Mouse (Mus musculus) heart, embryonic 13.5 days (tissue): ENCODE data around the gene Mybph. TPM values are rescaled to one million over a fixed set of nuclear protein-coding genes. Genes with fewer than 3 reads are reported as not detected.
A peak's percentile ranks its signal among the peaks of the same experiment; 100 is the strongest.

ENCODE experiments used
- ATAC-seq: fragments of 200-750 bp; cut with Nextera tagmentation; 2 replicates; pipeline ENCODE4 v1.8.0; 2017; ENCODE audit warnings: moderate TSS enrichment; ENCODE audit not compliant: insufficient number of reproducible peaks, low FRiP score, low TSS enrichment; ENCODE audit errors: extremely low read depth
- H3K27ac ChIP-seq: fragments of 300-500 bp; sonication (generic); replicated peaks from 2 replicates; pipeline ENCODE4 v1.5.1; 2015; ENCODE audit warnings: moderate library complexity, mild to moderate bottlenecking, inconsistent platforms
- H3K27me3 ChIP-seq: fragments of 300-500 bp; sonication (generic); replicated peaks from 2 replicates; pipeline ENCODE4 v1.6.1; 2015; ENCODE audit warnings: mild to moderate bottlenecking, inconsistent platforms
- H3K36me3 ChIP-seq: fragments of 300-500 bp; sonication (generic); 2 replicates; pipeline ENCODE4 v1.6.1; 2015; ENCODE audit warnings: mild to moderate bottlenecking, inconsistent platforms
- H3K4me1 ChIP-seq: fragments of 300-500 bp; sonication (generic); 2 replicates; pipeline ENCODE4 v1.6.1; 2015; ENCODE audit warnings: inconsistent platforms
- H3K4me2 ChIP-seq: fragments of 300-500 bp; sonication (generic); 2 replicates; pipeline ENCODE4 v1.6.1; 2015; ENCODE audit warnings: inconsistent platforms, mild to moderate bottlenecking, moderate library complexity
- H3K4me3 ChIP-seq: fragments of 300-500 bp; sonication (generic); 2 replicates; pipeline ENCODE4 v1.5.1; 2015; ENCODE audit warnings: moderate library complexity, mild to moderate bottlenecking, inconsistent platforms
- H3K9ac ChIP-seq: fragments of 300-500 bp; sonication (generic); 2 replicates; pipeline ENCODE4 v1.6.1; 2015; ENCODE audit warnings: inconsistent platforms, mild to moderate bottlenecking, moderate library complexity
- H3K9me3 ChIP-seq: fragments of 300-500 bp; sonication (generic); 2 replicates; pipeline ENCODE4 v1.6.1; 2016; ENCODE audit warnings: inconsistent platforms
- WGBS: fragments of 180-500 bp; shearing (Covaris S2); methylation state at CpG from one replicate; pipeline ENCODE4 v1.1.7; 2015; ENCODE audit warnings: mixed read lengths; 5-methylcytosine and 5-hydroxymethylcytosine counted together
- polyA plus RNA-seq: library from polyadenylated mRNA; unstranded; fragments of >200 nt; fragmentation: Nextera tagmentation; extraction: Ambion mirVana; gene quantifications from 2 replicates; pipeline ENCODE4 v1.2.1, GENCODE M21; 2015

Mybph gene
- polyA plus RNA-seq, 1 experiment from 2014 or later = 0.67 TPM

DNA sequence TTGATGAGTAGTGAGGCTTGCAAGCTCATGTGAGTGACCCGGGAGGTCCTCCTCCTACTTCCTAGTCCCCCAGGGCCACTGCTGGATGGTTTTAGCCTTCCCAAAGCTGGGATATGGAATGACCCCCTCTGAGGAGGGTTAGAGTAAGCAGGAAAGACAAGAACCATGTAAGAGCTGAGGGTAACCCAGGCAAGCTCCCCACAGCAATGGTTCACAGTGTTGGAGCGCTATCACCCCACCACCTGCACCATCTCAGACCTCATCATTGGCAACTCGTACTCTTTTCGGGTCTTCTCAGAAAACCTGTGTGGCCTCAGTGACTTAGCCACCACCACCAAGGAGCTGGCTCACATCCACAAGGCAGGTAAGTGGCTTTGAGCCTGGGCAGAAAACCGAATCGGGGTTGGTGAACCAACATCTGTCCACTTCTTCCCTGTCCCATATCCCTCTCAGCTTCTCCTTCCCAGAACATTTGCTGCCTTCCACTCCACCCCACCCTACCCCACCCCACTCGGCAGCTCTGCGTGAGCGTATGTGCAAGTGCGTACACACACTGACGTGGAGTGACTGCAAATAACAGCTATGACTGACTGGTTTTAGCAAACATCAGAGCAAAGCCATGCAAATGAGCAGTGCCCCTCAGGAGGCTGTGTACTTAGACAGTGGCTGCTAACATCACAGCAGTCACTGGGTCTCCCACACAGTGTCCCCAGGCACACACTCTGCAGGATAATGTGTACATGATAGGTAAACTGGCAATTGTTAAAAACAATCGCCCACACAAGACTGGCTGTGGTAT, 5.1 kb downstream of the Mybph start:
- Histone ChIP-seq H3K9ac (no peak overlapping the region), H3K27me3 (peaks cover 5% of the 10 kb centered on the region; the same call in 1 of the 2 replicates), H3K4me3 (no peak overlapping the region), H3K4me2 (no peak overlapping the region), H3K4me1 (peaks cover 36% of the 10 kb centered on the region), H3K27ac (no peak overlapping the region), H3K9me3 (no peaks in the 10 kb centered on the region), H3K36me3 (no peaks in the 10 kb centered on the region)
- ATAC-seq = no peak
- WGBS = 82% methylated on average over 12 of the region's 12 CpGs

DNA sequence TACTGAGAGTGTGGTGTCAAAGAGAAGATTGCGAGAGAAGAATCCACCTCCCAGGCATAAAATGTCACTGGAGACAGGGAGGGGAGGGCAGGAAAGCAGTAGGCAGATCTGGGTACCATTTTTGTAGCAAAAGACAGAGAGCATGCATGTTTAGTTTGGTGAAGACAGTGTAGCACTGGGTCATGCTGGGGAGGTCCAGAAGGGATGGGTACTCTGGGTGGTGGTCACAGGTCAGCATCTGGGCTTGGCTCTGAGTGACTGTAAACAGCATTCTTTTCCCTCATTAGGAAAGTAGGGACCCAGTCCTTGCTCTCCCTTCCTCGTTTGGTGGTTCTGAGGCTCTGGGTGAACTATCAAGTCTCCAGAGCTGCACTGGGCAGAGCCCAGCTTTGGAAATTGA, 7.2 kb downstream of the Mybph start:
- Histone ChIP-seq H3K9ac (no peak overlapping the region), H3K9me3 (no peaks in the 10 kb centered on the region), H3K4me2 (no peak overlapping the region), H3K36me3 (no peaks in the 10 kb centered on the region), H3K27me3 (peaks cover 3% of the 10 kb centered on the region; the same call in 1 of the 2 replicates), H3K27ac (no peak overlapping the region), H3K4me3 (no peak overlapping the region), H3K4me1 (peaks cover 21% of the 10 kb centered on the region)
- 57% methylated on average over 2 of the region's 2 CpGs for WGBS
- no peak for ATAC-seq

DNA sequence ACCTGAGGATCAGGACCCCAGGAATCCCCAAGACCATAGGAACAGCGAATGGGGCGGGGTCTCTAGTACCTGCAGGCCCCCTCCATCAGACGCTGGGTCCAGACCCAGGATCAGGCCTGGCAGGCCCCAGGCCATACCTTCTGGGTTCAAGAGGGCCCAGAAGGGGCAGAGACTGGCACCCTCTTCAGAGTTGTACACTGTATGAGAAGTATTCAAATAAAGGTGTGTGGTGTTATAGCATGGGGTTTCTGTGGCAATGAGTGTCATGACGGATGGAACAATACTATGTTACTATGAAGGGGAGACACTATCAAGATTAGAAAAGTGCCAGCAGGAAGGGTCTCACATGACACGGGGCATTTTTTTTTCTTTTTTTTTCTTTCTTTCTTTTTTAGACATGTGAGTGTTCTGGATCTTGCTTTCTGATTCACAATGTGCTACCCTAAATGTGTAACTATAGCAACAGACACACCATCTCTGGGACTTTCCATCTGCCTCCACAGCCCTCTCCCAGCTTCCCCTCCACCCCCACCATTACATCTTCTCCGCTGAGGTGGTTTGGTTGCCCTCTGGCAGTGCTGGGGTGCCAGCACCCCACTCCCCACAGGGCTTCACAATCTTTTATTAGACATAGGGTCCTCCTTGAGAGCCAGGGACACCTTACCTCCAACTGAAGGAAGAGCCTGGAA, 7.9 kb downstream of the Mybph start:
- Histone ChIP-seq H3K27me3 (peaks cover 3% of the 10 kb centered on the region; the same call in 1 of the 2 replicates), H3K4me1 (peaks cover 21% of the 10 kb centered on the region), H3K9ac (no peak overlapping the region), H3K9me3 (no peaks in the 10 kb centered on the region), H3K4me3 (no peak overlapping the region), H3K27ac (no peak overlapping the region), H3K36me3 (no peaks in the 10 kb centered on the region), H3K4me2 (no peak overlapping the region)
- WGBS = 80% methylated on average over 6 of the region's 6 CpGs
- ATAC-seq = no peak

DNA sequence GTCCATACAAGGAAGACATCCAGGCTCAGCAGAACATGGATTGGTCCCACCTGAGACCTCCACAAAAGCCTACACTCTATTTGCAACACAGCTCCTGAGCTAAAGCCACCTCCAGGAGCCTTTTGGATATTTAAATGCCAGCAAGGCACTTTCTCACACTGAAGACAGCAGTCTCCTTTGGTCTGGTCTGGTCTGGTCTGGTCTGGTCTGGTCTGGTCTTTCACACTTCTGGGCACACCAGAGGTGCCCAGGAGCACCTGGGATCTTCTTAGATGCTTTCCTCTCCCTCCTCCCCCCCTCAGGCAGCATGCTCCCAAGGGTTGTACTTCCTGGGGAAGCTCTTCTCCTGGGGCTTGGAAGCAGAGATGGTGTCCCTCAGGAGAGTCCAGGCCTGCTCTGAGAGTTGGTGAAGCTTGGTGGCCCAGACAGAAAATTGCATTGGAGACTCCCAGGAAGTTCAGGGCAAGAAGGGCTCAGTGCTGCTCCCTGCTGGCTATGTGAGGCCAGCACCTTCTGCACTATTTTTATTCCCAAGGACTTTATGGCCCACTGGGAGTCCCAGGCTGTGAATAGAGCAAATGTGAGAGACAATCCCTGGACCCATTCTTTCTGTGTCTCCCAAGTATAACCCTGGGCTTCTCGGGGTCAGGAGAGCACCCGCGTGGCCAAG, 8.6 kb downstream of the Mybph start:
- Histone ChIP-seq H3K27ac (no peak overlapping the region), H3K9me3 (no peaks in the 10 kb centered on the region), H3K4me3 (no peak overlapping the region), H3K27me3 (peaks cover 3% of the 10 kb centered on the region; the same call in 1 of the 2 replicates), H3K4me2 (no peak overlapping the region), H3K9ac (no peak overlapping the region), H3K36me3 (no peaks in the 10 kb centered on the region), H3K4me1 (peaks cover 20% of the 10 kb centered on the region)
- WGBS = 31% methylated on average over 3 of the region's 3 CpGs
- no peak for ATAC-seq

DNA sequence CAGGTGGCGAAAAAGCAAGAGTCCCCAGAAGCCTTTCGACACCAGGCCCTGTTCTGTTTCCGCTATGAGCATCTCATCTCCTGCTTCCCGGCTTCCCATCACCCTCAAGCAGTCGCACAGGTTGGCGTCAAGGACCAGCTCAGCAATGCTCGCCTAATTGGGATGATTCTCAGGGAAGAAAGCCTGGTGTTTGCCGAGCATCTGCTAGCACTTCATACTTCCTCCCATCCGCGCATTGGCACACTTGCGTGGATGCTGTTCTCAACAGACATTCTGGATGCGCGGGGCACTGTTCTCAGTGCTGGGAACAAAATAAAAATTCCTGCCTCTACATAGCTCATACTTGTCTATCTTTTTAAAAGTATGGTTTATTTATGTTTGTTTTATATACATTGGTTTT, 11.0 kb downstream of the Mybph start:
- Histone ChIP-seq H3K27ac (no peak overlapping the region), H3K27me3 (peaks cover 3% of the 10 kb centered on the region; the same call in 1 of the 2 replicates), H3K4me3 (no peak overlapping the region), H3K4me2 (no peak overlapping the region), H3K36me3 (no peaks in the 10 kb centered on the region), H3K9me3 (no peaks in the 10 kb centered on the region), H3K9ac (no peak overlapping the region), H3K4me1 (peaks cover 26% of the 10 kb centered on the region)
- WGBS = 88% methylated on average over 13 of the region's 13 CpGs
- no peak for ATAC-seq

DNA sequence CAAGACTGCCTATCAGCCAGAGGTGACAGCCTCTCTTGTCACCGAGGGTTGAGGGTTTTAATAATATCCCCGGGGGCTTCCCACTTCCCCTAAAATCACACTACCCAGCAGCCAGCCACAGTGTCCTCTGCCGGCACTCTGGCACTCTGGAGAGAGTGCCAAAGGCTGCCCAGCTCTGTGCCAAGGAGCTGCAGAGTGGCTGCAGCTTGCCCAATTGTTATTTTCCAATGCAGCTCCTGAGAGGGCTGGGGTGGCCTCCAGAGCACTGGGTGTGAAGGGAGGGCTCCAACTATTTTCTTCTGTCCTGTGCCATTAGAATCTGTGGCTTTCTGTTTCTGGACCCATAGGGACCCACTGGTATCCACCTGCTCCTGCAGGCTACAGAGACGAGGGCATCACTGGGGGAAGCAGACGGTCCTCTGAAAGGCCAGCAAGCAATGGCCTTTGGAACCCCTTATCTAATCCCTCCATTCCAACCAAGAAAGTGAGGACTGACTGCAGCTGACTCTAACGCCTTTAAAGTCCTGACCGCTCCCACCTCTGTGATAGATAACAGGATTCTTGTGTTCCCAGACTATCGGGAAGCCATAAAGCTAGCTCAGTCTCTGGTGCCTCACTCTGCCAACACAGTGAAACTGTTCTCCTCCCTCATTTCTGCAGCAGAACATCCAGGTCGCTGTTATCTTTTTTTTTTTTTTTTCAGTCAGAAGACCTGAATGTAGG, 12.2 kb downstream of the Mybph start:
- Histone ChIP-seq H3K27me3 (peaks cover 3% of the 10 kb centered on the region; the same call in 1 of the 2 replicates), H3K4me2 (peak overlapping the region; percentile 16; the same call in 1 of the 2 replicates), H3K27ac (peak overlapping the region; percentile 17; the same call in 1 of the 2 replicates), H3K36me3 (no peaks in the 10 kb centered on the region), H3K4me1 (peaks cover 30% of the 10 kb centered on the region), H3K9me3 (no peaks in the 10 kb centered on the region), H3K9ac (peak overlapping the region; percentile 8; the same call in 1 of the 2 replicates), H3K4me3 (no peak overlapping the region)
- no peak for ATAC-seq
- WGBS = 7% methylated on average over 9 of the region's 9 CpGs

DNA sequence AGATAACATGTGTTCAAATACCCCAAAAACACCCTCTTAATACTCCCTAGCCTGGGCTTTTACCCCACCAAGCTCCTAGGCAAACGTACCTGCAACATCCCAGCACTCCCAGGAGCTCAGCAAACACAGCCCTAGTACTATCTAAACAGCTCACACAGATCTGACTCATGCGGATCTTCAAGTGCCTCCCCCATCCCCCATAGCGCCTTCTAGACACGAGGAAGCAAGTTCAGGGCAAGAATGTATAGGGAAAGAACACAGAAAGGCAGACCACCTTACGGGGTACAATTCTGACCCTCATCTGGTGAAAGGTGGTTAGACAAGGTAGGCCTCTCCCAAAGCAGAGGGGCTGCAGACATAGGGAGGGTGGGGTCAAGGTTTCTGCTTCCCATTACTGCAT, 12.8 kb downstream of the Mybph start:
- peak overlapping the region; percentile 16; the same call in 1 of the 2 replicates for H3K4me2 ChIP-seq
- WGBS = 30% methylated on average over 5 of the region's 5 CpGs
- peak overlapping the region; percentile 38; the same call in 1 of the 2 replicates for H3K9ac ChIP-seq
- H3K27me3 ChIP-seq = no peaks in the 10 kb centered on the region
- no peaks in the 10 kb centered on the region for H3K9me3 ChIP-seq
- no peak for ATAC-seq
- H3K4me3 ChIP-seq = no peak overlapping the region
- peak overlapping the region; percentile 17; the same call in 1 of the 2 replicates for H3K27ac ChIP-seq
- no peaks in the 10 kb centered on the region for H3K36me3 ChIP-seq
- peaks cover 37% of the 10 kb centered on the region for H3K4me1 ChIP-seq

DNA sequence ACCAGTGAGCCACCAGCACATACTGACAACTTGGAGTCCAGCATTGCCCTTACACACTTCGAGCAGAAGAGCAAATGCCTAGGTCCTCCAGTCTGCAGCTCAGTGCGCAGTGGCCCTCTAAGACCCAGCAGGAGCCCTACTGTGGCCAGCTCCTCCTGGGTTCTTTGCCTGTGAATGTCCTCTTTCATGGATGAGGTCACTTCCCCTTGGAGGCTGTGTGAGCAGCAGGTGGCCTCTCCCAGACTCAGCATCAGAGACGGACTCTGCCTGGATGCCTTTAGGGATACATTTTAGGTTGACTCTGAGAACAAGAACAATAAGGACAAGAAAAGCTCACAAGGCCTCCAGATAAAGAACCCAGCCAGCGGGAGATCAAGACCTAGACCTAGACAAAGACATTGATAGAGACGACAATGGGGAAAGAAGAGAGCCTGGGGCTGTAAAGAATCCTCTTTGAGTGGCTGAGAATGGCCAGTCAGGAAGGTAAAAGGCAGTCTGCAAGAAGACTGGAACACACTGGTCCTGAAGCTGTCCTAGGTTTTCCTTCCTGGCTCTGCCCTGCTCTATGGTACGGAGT, 17.0 kb downstream of the Mybph start:
- no peaks in the 10 kb centered on the region for H3K9me3 ChIP-seq
- H3K9ac ChIP-seq = no peak overlapping the region
- H3K36me3 ChIP-seq = no peaks in the 10 kb centered on the region
- H3K27ac ChIP-seq = no peak overlapping the region
- H3K27me3 ChIP-seq = peaks cover 4% of the 10 kb centered on the region
- WGBS = 71% methylated on average over 6 of the region's 6 CpGs
- no peak overlapping the region for H3K4me2 ChIP-seq
- no peak for ATAC-seq
- H3K4me1 ChIP-seq = peaks cover 64% of the 10 kb centered on the region
- no peak overlapping the region for H3K4me3 ChIP-seq

DNA sequence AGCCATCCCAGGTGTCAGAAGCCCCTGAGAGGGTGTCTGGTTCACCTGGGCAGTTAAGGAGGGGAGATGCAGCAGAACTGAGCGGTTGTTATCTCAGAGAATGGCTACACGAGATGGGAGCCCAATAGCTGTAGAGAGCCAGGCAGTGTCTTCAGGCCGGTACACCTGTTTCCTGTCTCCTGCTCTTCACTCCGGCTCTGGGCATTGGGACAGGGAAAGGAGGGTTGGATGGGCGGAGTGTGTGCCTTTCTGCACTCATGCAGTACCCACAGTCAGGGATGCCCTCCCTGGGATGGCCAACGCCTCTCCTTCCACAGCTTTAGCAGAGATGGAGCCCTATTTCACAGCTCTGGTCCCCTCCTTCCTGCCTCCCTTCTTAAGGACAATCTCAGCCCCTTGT, 17.8 kb downstream of the Mybph start:
- Histone ChIP-seq H3K9me3 (no peaks in the 10 kb centered on the region), H3K27me3 (peaks cover 4% of the 10 kb centered on the region), H3K36me3 (no peaks in the 10 kb centered on the region), H3K9ac (no peak overlapping the region), H3K4me1 (peaks cover 63% of the 10 kb centered on the region), H3K4me3 (no peak overlapping the region), H3K4me2 (no peak overlapping the region), H3K27ac (no peak overlapping the region)
- ATAC-seq = no peak
- WGBS = 51% methylated on average over 6 of the region's 6 CpGs

DNA sequence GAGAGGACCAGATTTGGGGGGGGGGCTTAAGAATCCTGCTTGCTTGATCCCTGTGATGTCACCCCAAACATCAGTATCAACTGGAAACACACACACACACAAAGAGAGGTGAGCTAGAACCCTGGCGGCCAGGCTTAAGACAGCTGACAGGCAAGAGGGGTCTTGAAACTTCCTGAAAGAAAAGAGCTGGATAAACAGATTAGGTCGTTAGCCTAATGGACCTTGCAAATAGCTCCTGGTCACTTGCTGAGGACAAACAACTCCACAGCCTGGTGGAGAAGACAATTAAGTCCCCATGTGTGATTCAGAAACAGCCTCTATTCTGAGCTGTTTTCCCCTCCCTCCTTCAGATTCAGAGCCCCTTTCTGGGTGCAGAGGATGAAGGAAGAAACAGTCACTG, 18.4 kb downstream of the Mybph start:
- no peak overlapping the region for H3K4me3 ChIP-seq
- H3K4me1 ChIP-seq = peaks cover 61% of the 10 kb centered on the region
- no peaks in the 10 kb centered on the region for H3K9me3 ChIP-seq
- no peak for ATAC-seq
- no peaks in the 10 kb centered on the region for H3K36me3 ChIP-seq
- no peak overlapping the region for H3K4me2 ChIP-seq
- WGBS = 38% methylated on average over 2 of the region's 2 CpGs
- H3K27ac ChIP-seq = no peak overlapping the region
- peaks cover 4% of the 10 kb centered on the region for H3K27me3 ChIP-seq
- no peak overlapping the region for H3K9ac ChIP-seq
